14 mouse cellular contexts compared by ENCODE assay signal in the genomic region with DNA sequence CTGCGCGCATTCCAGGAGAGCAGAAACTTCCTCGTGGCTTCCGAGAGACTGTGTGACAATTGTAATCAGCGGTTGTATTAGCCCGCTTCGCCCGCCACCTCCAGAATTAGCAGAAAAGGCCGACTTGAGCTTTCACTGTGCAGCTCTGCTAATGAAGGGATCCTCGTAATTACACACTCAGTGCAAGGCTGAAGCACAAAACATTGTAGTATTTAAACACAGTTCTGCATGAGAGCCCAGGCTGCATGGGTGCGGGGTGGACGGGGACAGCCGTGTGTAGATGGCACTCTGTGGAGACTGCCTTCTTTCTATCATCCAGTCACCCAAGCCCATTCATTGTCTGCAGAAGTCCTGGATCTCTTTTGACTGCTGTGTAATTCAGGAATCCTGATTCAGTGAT.
"Had no signal": no experiment of that assay in that cellular context is flagged by ENCODE, and none has a peak within 500 bp of the region (broad histone marks: within the 10 kb centered on the region; RNA-seq: fewer than 3 reads in every experiment).

No protein-coding gene starts in this region.

- H3K27me3 ChIP-seq: limb, embryonic 13.5 days; neural tube, embryonic 12.5 days; stomach, embryonic 15.5 days had no signal

- ATAC-seq: lung, postnatal 0 days had no signal

- H3K27ac ChIP-seq: limb, embryonic 13.5 days; liver, embryonic 14.5 days; midbrain, embryonic 10.5 days; neural tube, embryonic 12.5 days; stomach, embryonic 15.5 days had no signal

- H3K36me3 ChIP-seq: limb, embryonic 13.5 days; midbrain, embryonic 10.5 days; neural tube, embryonic 12.5 days; stomach, embryonic 15.5 days had no signal

- DNase-seq: kidney, postnatal 14 days; left cerebral cortex, postnatal 4 days; lung, adult 2 months; lung, postnatal 36 days; right cerebral cortex, postnatal 14 days; thymus, adult 2 months; thymus, postnatal 25 days had no signal

- H3K4me3 ChIP-seq: limb, embryonic 13.5 days; midbrain, embryonic 10.5 days; myocyte; neural tube, embryonic 12.5 days; stomach, embryonic 15.5 days had no signal

- H3K4me1 ChIP-seq: limb, embryonic 13.5 days had no signal

- H3K9me3 ChIP-seq: limb, embryonic 13.5 days; neural tube, embryonic 12.5 days; stomach, embryonic 15.5 days had no signal

- H3K4me2 ChIP-seq: limb, embryonic 13.5 days; neural tube, embryonic 12.5 days; stomach, embryonic 15.5 days had no signal

- H3K9ac ChIP-seq: limb, embryonic 13.5 days; liver, embryonic 14.5 days; neural tube, embryonic 12.5 days; stomach, embryonic 15.5 days had no signal
